Comparison of ENCODE assay signal across 26 mouse cellular contexts in the genomic region with DNA sequence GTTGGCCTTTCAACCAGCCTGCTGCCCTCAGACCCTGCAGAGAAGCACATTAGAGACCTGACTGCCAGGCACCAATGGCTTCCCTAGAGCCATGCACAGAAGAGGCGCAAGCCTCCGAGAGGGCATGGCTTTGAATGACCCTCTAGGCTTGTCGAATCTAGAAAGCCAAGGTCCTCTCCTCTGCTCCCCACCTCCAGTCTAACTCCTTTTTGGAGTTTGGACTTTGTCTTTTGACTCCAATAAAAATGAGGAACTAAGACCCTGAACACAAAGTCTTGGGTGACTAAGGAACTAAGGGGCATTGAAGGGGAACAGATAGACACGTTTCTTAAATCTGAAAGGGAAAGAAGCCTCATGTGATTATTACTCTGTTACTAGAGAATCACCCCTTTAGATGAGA. TPM values are rescaled to one million over a fixed set of nuclear protein-coding genes. Genes with fewer than 3 reads are reported as not detected.
DNase-seq lines count a peak whose midpoint lies in the region; ATAC-seq and TF ChIP-seq lines count a peak whose summit lies in the region.
"Had no signal": no experiment of that assay in that cellular context is flagged by ENCODE, and none has a peak within 500 bp of the region (broad histone marks: within the 10 kb centered on the region; RNA-seq: fewer than 3 reads in every experiment).

No protein-coding gene starts in this region.

- H3K9me3 ChIP-seq in kidney, embryonic 16.5 days (ENCODE audit: low read length), result no peaks in the 10 kb centered on the region
- H3K9me3 ChIP-seq in stomach, postnatal 0 days (ENCODE audit: control insufficient read depth, low read length), result no peaks in the 10 kb centered on the region
- no peaks in the 10 kb centered on the region for H3K9me3 ChIP-seq in forebrain, embryonic 16.5 days (ENCODE audit: control insufficient read depth, low read length)
- H3K9me3 ChIP-seq: hindbrain, embryonic 15.5 days; intestine, embryonic 15.5 days; limb, embryonic 15.5 days; midbrain, embryonic 15.5 days had no signal

- no peak for TF ChIP-seq CTCF in thymus, adult 2 months (IDR thresholded peaks at IDR 0.05; ENCODE audit: borderline replicate concordance, control insufficient read depth, extremely low read depth, insufficient read depth, low read length, poor library complexity)
- TF ChIP-seq CTCF in stomach, postnatal 0 days (IDR thresholded peaks at IDR 0.05; ENCODE audit: low read depth), result no peak

- no peak overlapping the region for H3K27ac ChIP-seq in kidney, embryonic 16.5 days (ENCODE audit: low read length)
- H3K27ac ChIP-seq in thymus, adult 2 months (ENCODE audit: control insufficient read depth, insufficient read depth, low read length), result 0 out of 2 replicates have a peak overlapping the region, but pooled peaks have one; percentile 6
- H3K27ac ChIP-seq in stomach, postnatal 0 days (replicated peaks), result peak overlapping the region; percentile 78
- no peak overlapping the region for H3K27ac ChIP-seq in forebrain, embryonic 16.5 days (ENCODE audit: low read length)
- H3K27ac ChIP-seq: hindbrain, embryonic 15.5 days; intestine, embryonic 15.5 days; limb, embryonic 15.5 days; liver, embryonic 14.5 days; midbrain, embryonic 15.5 days; neural tube, embryonic 12.5 days had no signal

- no peak for TF ChIP-seq POLR2A in thymus, adult 2 months (IDR thresholded peaks at IDR 0.05; ENCODE audit: control insufficient read depth, extremely low read depth, insufficient read depth, low read length, poor library complexity)

- 85% methylated on average over 4 of the region's 4 CpGs for WGBS in kidney, embryonic 16.5 days
- WGBS in thymus, adult 2 months, result 65% methylated on average over 4 of the region's 4 CpGs
- WGBS in stomach, postnatal 0 days, result 94% methylated on average over 4 of the region's 4 CpGs
- 91% methylated on average over 4 of the region's 4 CpGs for WGBS in forebrain, embryonic 16.5 days

- H3K27me3 ChIP-seq in kidney, embryonic 16.5 days (ENCODE audit: insufficient read depth, low read length), result no peaks in the 10 kb centered on the region
- no peaks in the 10 kb centered on the region for H3K27me3 ChIP-seq in thymus, adult 2 months (ENCODE audit: control insufficient read depth, insufficient read depth, low read length)
- H3K27me3 ChIP-seq in stomach, postnatal 0 days (ENCODE audit: control insufficient read depth, insufficient read depth, low read length), result no peaks in the 10 kb centered on the region
- no peaks in the 10 kb centered on the region for H3K27me3 ChIP-seq in forebrain, embryonic 16.5 days (replicated peaks; ENCODE audit: control insufficient read depth, insufficient read depth, low read length)
- H3K27me3 ChIP-seq: hindbrain, embryonic 15.5 days; intestine, embryonic 15.5 days; limb, embryonic 15.5 days; midbrain, embryonic 15.5 days; neural tube, embryonic 12.5 days; Patski had no signal

- no peak for TF ChIP-seq EP300 in stomach, postnatal 0 days (optimal IDR thresholded peaks at IDR 0.05)

- H3K4me1 ChIP-seq in kidney, embryonic 16.5 days (ENCODE audit: insufficient read depth, low read length), result no peaks in the 10 kb centered on the region
- H3K4me1 ChIP-seq in thymus, adult 2 months (replicated peaks; ENCODE audit: control insufficient read depth, insufficient read depth, low read length), result peaks cover 18% of the 10 kb centered on the region
- H3K4me1 ChIP-seq in stomach, postnatal 0 days (replicated peaks; ENCODE audit: control insufficient read depth, insufficient read depth), result no peaks in the 10 kb centered on the region
- H3K4me1 ChIP-seq in forebrain, embryonic 16.5 days (replicated peaks; ENCODE audit: control insufficient read depth, insufficient read depth, low read length), result no peaks in the 10 kb centered on the region
- H3K4me1 ChIP-seq: hindbrain, embryonic 15.5 days; intestine, embryonic 15.5 days; limb, embryonic 15.5 days; midbrain, embryonic 15.5 days; neural tube, embryonic 12.5 days had no signal

- peak; percentile 51 for DNase-seq in kidney, adult 11 months
- DNase-seq in thymus, adult 2 months, result no peak
- no peak for DNase-seq in thymus, adult 18-20 months
- DNase-seq in stomach, postnatal 0 days (ENCODE audit: low spot score), result no peak
- no peak for DNase-seq in gastrocnemius, adult 18-20 months (ENCODE audit: low spot score)
- DNase-seq: cerebellum, adult 11-12 months; embryo, embryonic 11 days; kidney, postnatal 4 days; lung, embryonic 14.5 days; lung, postnatal 36 days; retina, postnatal 1 day; right cerebral cortex, postnatal 25 days; thymus, postnatal 4 days had no signal

- no peak overlapping the region for H3K9ac ChIP-seq in kidney, embryonic 16.5 days (replicated peaks; ENCODE audit: low read length)
- H3K9ac ChIP-seq in stomach, postnatal 0 days (ENCODE audit: low read length), result no peak overlapping the region
- no peak overlapping the region for H3K9ac ChIP-seq in forebrain, embryonic 16.5 days (replicated peaks; ENCODE audit: low read depth, low read length)
- H3K9ac ChIP-seq: hindbrain, embryonic 15.5 days; intestine, embryonic 15.5 days; limb, embryonic 15.5 days; liver, embryonic 14.5 days; lung, embryonic 14.5 days; midbrain, embryonic 15.5 days; neural tube, embryonic 12.5 days had no signal

- no peak overlapping the region for H3K4me3 ChIP-seq in kidney, embryonic 16.5 days (ENCODE audit: low read length)
- no peak overlapping the region for H3K4me3 ChIP-seq in thymus, adult 2 months (ENCODE audit: control insufficient read depth, insufficient read depth, low read length)
- H3K4me3 ChIP-seq in stomach, postnatal 0 days (ENCODE audit: low read depth, low read length), result no peak overlapping the region
- H3K4me3 ChIP-seq in forebrain, embryonic 16.5 days (replicated peaks; ENCODE audit: low read length), result no peak overlapping the region
- H3K4me3 ChIP-seq: hindbrain, embryonic 15.5 days; intestine, embryonic 15.5 days; left cerebral cortex, adult 2 months; limb, embryonic 15.5 days; midbrain, embryonic 15.5 days; neural tube, embryonic 12.5 days had no signal

- no peak overlapping the region for H3K4me2 ChIP-seq in kidney, embryonic 16.5 days (replicated peaks; ENCODE audit: low read depth, low read length)
- no peak overlapping the region for H3K4me2 ChIP-seq in stomach, postnatal 0 days (replicated peaks; ENCODE audit: low read depth)
- no peak overlapping the region for H3K4me2 ChIP-seq in forebrain, embryonic 16.5 days (ENCODE audit: low read length)
- H3K4me2 ChIP-seq: heart, embryonic 11.5 days; hindbrain, embryonic 15.5 days; intestine, embryonic 15.5 days; limb, embryonic 15.5 days; lung, embryonic 14.5 days; midbrain, embryonic 15.5 days; neural tube, embryonic 12.5 days had no signal

- ATAC-seq in kidney, embryonic 16.5 days (ENCODE audit: low FRiP score, low TSS enrichment), result no peak
- peak; percentile 79 for ATAC-seq in granulocyte monocyte progenitor cell, adult 5-6 weeks (replicated peaks; ENCODE audit: poor library complexity, severe bottlenecking)
- ATAC-seq in stomach, postnatal 0 days (ENCODE audit: low FRiP score, low TSS enrichment), result no peak
- ATAC-seq in forebrain, embryonic 16.5 days, result no peak
- ATAC-seq: forebrain, embryonic 14.5 days; intestine, embryonic 15.5 days; midbrain, embryonic 15.5 days; Patski had no signal

- H3K36me3 ChIP-seq in kidney, embryonic 16.5 days (ENCODE audit: insufficient read depth, low read length), result no peaks in the 10 kb centered on the region
- no peaks in the 10 kb centered on the region for H3K36me3 ChIP-seq in thymus, adult 2 months (ENCODE audit: control insufficient read depth, insufficient read depth, low read length)
- no peaks in the 10 kb centered on the region for H3K36me3 ChIP-seq in stomach, postnatal 0 days (ENCODE audit: control insufficient read depth, insufficient read depth, low read length)
- H3K36me3 ChIP-seq in forebrain, embryonic 16.5 days (ENCODE audit: control insufficient read depth, insufficient read depth), result no peaks in the 10 kb centered on the region
- H3K36me3 ChIP-seq: hindbrain, embryonic 15.5 days; intestine, embryonic 15.5 days; limb, embryonic 15.5 days; midbrain, embryonic 15.5 days; neural tube, embryonic 12.5 days had no signal

RNA-seq across cellular contexts. Expression of a gene that starts 39.7 kb away (rescaled TPM):
- 24.3 and 25.4 TPM in 2 replicates for polyA plus RNA-seq in kidney, embryonic 16.5 days (2015; fragmentation: Nextera tagmentation; extraction: Ambion mirVana)
- polyA plus RNA-seq in thymus, adult 2 months (2012; rRNA removed), result 10.8 and 14.6 TPM in 2 replicates
- 114 and 142 TPM in 2 replicates for total RNA-seq in granulocyte monocyte progenitor cell, adult 5-6 weeks (2014; fragmentation: Nextera tagmentation)
- total RNA-seq in granulocyte monocyte progenitor cell, adult 5-6 weeks (2017), result 169 and 181 TPM in 2 replicates
- polyA plus RNA-seq in stomach, postnatal 0 days (2015; fragmentation: Nextera tagmentation; extraction: Ambion mirVana), result 28.6 and 29.5 TPM in 2 replicates
- 36.6 and 37.9 TPM in 2 replicates for polyA plus RNA-seq in forebrain, embryonic 16.5 days (2015; fragmentation: Nextera tagmentation; extraction: Ambion mirVana)
- total RNA-seq in gastrocnemius, adult 18-20 months (2021), result 10 to 100 TPM; 18.4 to 19.9 TPM

Comparison
In these comparisons a context has a peak if more than half of its experiments do, and no peak if none do; other contexts are left out.
1. H3K27ac ChIP-seq: peak in thymus, adult 2 months (single experiment) and stomach, postnatal 0 days (single experiment); none in kidney, embryonic 16.5 days (single experiment) and forebrain, embryonic 16.5 days (single experiment).